ENCODE assay signal across 8 mouse cellular contexts in the genomic region with DNA sequence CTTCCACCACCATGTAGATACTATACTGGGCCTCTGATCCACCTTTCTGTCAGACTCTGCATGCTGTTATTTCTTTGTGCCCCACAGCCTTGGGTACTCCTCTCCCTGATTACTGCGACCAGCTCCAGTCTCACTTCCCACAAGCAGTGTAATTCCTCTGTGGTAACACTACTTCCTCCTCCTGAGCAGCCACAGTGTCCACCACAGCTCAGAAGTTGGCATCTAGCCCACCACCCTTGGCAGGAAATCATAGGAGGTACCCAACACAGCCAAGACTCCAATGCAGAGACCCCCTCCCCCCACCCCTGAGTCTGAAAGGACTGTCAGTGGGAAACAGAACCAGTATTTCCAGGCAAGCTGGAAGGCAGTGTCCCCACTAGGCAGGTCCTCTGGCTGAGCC. TPM values are rescaled to one million over a fixed set of nuclear protein-coding genes. Genes with fewer than 3 reads are reported as not detected.
A peak's percentile ranks its signal among the peaks of the same experiment; 100 is the strongest.
DNase-seq lines count a peak whose midpoint lies in the region; ATAC-seq and TF ChIP-seq lines count a peak whose summit lies in the region.

No protein-coding gene starts in this region.

- no peak overlapping the region for H3K4me2 ChIP-seq in heart, embryonic 11.5 days
- no peak overlapping the region for H3K4me2 ChIP-seq in forebrain, postnatal 0 days (ENCODE audit: low read depth)

- DNase-seq in heart, adult 18-20 months: peak; percentile 65 to 77
- peak; percentile 81 for DNase-seq in Muller cell, postnatal 12 days (ENCODE audit: inconsistent ontology term)
- DNase-seq in forebrain, postnatal 0 days: peak; percentile 75
- peak; percentile 39 for DNase-seq in layer of hippocampus, adult 9-10 months (ENCODE audit: low spot score)
- peak; percentile 84 to 85 for DNase-seq in lung, postnatal 4 days
- no peak for DNase-seq in thymus, postnatal 14 days
- no peak for DNase-seq in adrenal gland, postnatal 25 days

- H3K4me1 ChIP-seq in heart, embryonic 11.5 days (ENCODE audit: control insufficient read depth, insufficient read depth, low read length): no peaks in the 10 kb centered on the region
- H3K4me1 ChIP-seq in forebrain, postnatal 0 days (ENCODE audit: insufficient read depth): peaks cover 7% of the 10 kb centered on the region; the same call in 1 of the 2 replicates

- no peaks in the 10 kb centered on the region for H3K9me3 ChIP-seq in heart, embryonic 11.5 days (replicated peaks; ENCODE audit: control insufficient read depth, low read length)
- H3K9me3 ChIP-seq in forebrain, postnatal 0 days (ENCODE audit: low read length): no peaks in the 10 kb centered on the region

- H3K4me3 ChIP-seq in heart, embryonic 11.5 days (ENCODE audit: low read depth, low read length): no peak overlapping the region
- H3K4me3 ChIP-seq in forebrain, postnatal 0 days (ENCODE audit: low read depth, low read length): no peak overlapping the region

- H3K36me3 ChIP-seq in heart, embryonic 11.5 days (ENCODE audit: control insufficient read depth, insufficient read depth, low read length): no peaks in the 10 kb centered on the region
- H3K36me3 ChIP-seq in forebrain, postnatal 0 days (ENCODE audit: insufficient read depth): peaks cover 35% of the 10 kb centered on the region

- 53% methylated on average over 1 of the region's 1 CpGs for WGBS in heart, embryonic 11.5 days (ENCODE audit: insufficient replicate concordance)
- 46% methylated on average over 1 of the region's 1 CpGs for WGBS in forebrain, postnatal 0 days

- no peaks in the 10 kb centered on the region for H3K27me3 ChIP-seq in heart, embryonic 11.5 days (ENCODE audit: control insufficient read depth, insufficient read depth, low read length)
- H3K27me3 ChIP-seq in forebrain, postnatal 0 days (ENCODE audit: insufficient read depth, low read length): no peaks in the 10 kb centered on the region

- H3K9ac ChIP-seq in heart, embryonic 11.5 days (ENCODE audit: low read depth, low read length): no peak overlapping the region
- H3K9ac ChIP-seq in forebrain, postnatal 0 days: no peak overlapping the region

- no peak for ATAC-seq in heart, embryonic 11.5 days (replicated peaks; ENCODE audit: insufficient number of reproducible peaks, low FRiP score, low TSS enrichment)
- peak; percentile 76 for ATAC-seq in forebrain, postnatal 0 days

- H3K27ac ChIP-seq in heart, embryonic 11.5 days (ENCODE audit: low read depth, low read length): no peak overlapping the region
- no peak overlapping the region for H3K27ac ChIP-seq in forebrain, postnatal 0 days (ENCODE audit: low read depth, low read length)

- TF ChIP-seq CTCF in forebrain, postnatal 0 days (IDR thresholded peaks at IDR 0.05; ENCODE audit: low read depth): no peak

RNA-seq across cellular contexts. Expression of a gene that starts 47.4 kb away (rescaled TPM):
- total RNA-seq in heart, adult 18-20 months (2021): 10 to 100 TPM; 70.1 to 70.9 TPM
- polyA plus RNA-seq in heart, embryonic 11.5 days (2014; fragmentation: Nextera tagmentation; extraction: Ambion mirVana): 0.99 and 1.6 TPM in 2 replicates
- 35.2 and 46.6 TPM in 2 replicates for total RNA-seq in forebrain, postnatal 0 days (2014; rRNA removed)
- 10.7 and 15.2 TPM in 2 replicates for polyA plus RNA-seq in forebrain, postnatal 0 days (2015; fragmentation: Nextera tagmentation; extraction: Ambion mirVana)
- total RNA-seq in adrenal gland, postnatal 25 days (2021): 2.4 and 4.2 TPM in 2 replicates

Comparison
In these comparisons a context has a peak if more than half of its experiments do, and no peak if none do; other contexts are left out.
1. DNase-seq: peak in heart, adult 18-20 months (2 of 2), Muller cell, postnatal 12 days (single experiment), forebrain, postnatal 0 days (single experiment), layer of hippocampus, adult 9-10 months (single experiment) and lung, postnatal 4 days (2 of 2); none in thymus, postnatal 14 days (single experiment) and adrenal gland, postnatal 25 days (single experiment).